Mouse (Mus musculus): ENCODE measurements at regions not wholly inside any gene's neighbourhood (a gene's known extent, or its start where the extent isn't known, plus 50 kb on each side); places are given as distances from the start of the nearest gene placed in this dataset.

DNA sequence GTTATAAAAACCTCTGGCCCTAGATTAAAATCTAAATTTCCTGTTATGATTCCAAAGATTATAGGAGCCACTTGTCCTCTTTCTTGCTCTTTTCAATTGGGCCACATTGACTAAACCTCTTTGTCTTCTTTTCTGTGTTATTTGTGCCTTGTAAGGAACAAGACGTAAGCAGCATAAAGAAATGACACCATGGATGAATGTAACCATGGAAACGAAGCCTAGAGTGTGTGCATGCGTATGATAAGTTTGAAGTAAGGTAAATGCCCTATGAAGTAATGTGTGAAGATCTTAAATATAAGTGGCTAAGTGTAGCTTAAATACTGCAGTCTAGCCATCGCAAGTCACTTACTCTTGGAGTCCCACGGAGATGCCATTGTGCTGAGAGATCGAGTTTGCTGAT lies 177.4 kb upstream of the Slc7a14 start:
- H3K9ac ChIP-seq (replicated peaks) = no peak overlapping the region
- H3K27me3 ChIP-seq (ENCODE audit: control insufficient read depth, insufficient read depth, low read length) = no peaks in the 10 kb centered on the region
- DNase-seq (ENCODE audit: low read depth in 3 of 3, low spot score in 3 of 3) (no peak), ATAC-seq (ENCODE audit: insufficient read depth) (no peak)
- H3K27ac ChIP-seq = no peak overlapping the region
- no peaks in the 10 kb centered on the region for H3K36me3 ChIP-seq (replicated peaks; ENCODE audit: control insufficient read depth, insufficient read depth, low read depth)
- no peaks in the 10 kb centered on the region for H3K4me1 ChIP-seq (replicated peaks; ENCODE audit: control insufficient read depth in 2 of 2, insufficient read depth in 2 of 2, low read length in 1 of 2)
- TF ChIP-seq CTCF (IDR thresholded peaks at IDR 0.05; ENCODE audit: low read depth) = no peak
- no peak for TF ChIP-seq EP300 (IDR thresholded peaks at IDR 0.05; ENCODE audit: low read depth)
- H3K4me3 ChIP-seq (ENCODE audit: insufficient read depth in 1 of 2, low read depth in 2 of 2, low read length in 2 of 2) = no peak overlapping the region
- H3K4me2 ChIP-seq (ENCODE audit: low read depth) = no peak overlapping the region
- H3K9me3 ChIP-seq (ENCODE audit: control insufficient read depth, low read length) = no peaks in the 10 kb centered on the region
- 61% methylated on average over 6 of the region's 6 CpGs for WGBS (ENCODE audit: insufficient replicate concordance)

DNA sequence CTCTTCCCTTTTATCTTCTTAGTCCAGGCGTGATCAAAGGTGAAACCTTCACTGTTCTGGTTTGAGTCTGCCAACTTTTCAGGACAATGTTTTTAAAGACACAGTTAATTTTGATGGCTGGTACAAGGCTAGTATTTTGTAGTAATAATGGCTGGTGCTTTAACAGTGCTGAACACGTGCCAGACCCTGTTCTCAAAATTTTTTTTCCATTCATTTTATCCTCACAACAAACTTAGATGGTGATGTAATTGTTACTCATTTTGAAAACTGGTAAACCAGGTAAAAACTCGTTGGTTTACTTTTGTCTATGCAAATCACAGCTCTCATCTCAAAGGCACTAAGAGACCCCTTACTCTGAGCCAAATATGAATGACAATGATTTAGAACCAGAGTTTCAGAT lies 171.8 kb upstream of the Slc7a14 start:
- DNase-seq (ENCODE audit: low read depth in 3 of 3, low spot score in 3 of 3) (no peak), ATAC-seq (ENCODE audit: insufficient read depth) (no peak)
- Histone ChIP-seq H3K9ac (replicated peaks) (no peak overlapping the region), H3K4me2 (ENCODE audit: low read depth) (no peak overlapping the region), H3K9me3 (ENCODE audit: control insufficient read depth, low read length) (no peaks in the 10 kb centered on the region), H3K27me3 (ENCODE audit: control insufficient read depth, insufficient read depth, low read length) (no peaks in the 10 kb centered on the region), H3K4me3 (ENCODE audit: insufficient read depth in 1 of 2, low read depth in 2 of 2, low read length in 2 of 2) (no peak overlapping the region), H3K36me3 (replicated peaks; ENCODE audit: control insufficient read depth, insufficient read depth, low read depth) (no peaks in the 10 kb centered on the region), H3K4me1 (replicated peaks; ENCODE audit: control insufficient read depth in 2 of 2, insufficient read depth in 2 of 2, low read length in 1 of 2) (no peaks in the 10 kb centered on the region), H3K27ac (no peak overlapping the region)
- 28% methylated on average over 3 of the region's 3 CpGs for WGBS (ENCODE audit: insufficient replicate concordance)
- TF ChIP-seq EP300 (IDR thresholded peaks at IDR 0.05; ENCODE audit: low read depth) = no peak
- TF ChIP-seq CTCF (IDR thresholded peaks at IDR 0.05; ENCODE audit: low read depth) = no peak

DNA sequence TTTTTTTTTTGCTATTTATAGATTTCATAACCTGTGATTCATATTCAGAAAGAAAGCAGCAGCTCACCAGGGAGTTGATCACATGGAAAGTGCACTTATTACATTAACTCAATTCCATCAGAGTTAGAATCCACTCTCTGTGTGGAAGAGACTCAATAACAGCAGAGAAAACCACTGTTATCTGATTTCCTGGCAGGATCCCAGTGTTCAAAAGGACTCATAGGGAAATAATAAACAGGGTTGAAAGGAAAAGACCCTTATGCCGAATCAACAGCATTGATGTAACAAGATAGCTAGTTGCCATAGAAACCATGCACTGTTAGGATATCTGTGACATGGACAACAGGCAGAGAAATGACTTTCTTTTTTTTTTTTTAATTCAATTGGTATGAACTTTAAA lies 157.7 kb upstream of the Slc7a14 start:
- WGBS (ENCODE audit: insufficient replicate concordance) = 23% methylated on average over 1 of the region's 1 CpGs

DNA sequence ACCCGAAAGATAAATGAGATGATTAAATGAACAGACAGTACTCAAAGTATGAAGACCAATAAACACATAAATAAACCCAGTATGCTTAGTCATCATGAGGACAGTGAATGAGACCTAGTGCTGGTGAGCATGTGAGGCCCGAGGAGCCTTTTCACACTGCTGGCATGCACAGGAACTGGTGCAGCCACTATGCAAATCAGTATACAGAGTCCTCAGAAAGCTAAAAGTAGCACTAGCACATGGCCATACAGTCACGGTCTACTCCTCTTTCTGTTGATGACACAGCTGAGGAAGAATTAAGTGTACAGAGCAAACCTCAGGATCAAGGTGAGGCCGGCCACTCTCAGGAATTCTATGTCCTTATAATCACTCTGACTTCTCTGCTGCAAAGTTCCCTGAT lies 154.1 kb upstream of the Slc7a14 start:
- no peak for DNase-seq (ENCODE audit: low read depth in 3 of 3, low spot score in 3 of 3)
- no peaks in the 10 kb centered on the region for H3K9me3 ChIP-seq (ENCODE audit: control insufficient read depth, low read length)
- TF ChIP-seq EP300 (IDR thresholded peaks at IDR 0.05; ENCODE audit: low read depth) = no peak
- TF ChIP-seq CTCF (IDR thresholded peaks at IDR 0.05; ENCODE audit: low read depth) = no peak
- no peaks in the 10 kb centered on the region for H3K27me3 ChIP-seq (ENCODE audit: control insufficient read depth, insufficient read depth, low read length)
- H3K4me3 ChIP-seq (ENCODE audit: insufficient read depth in 1 of 2, low read depth in 2 of 2, low read length in 2 of 2) = no peak overlapping the region
- H3K27ac ChIP-seq = no peak overlapping the region
- no peaks in the 10 kb centered on the region for H3K4me1 ChIP-seq (replicated peaks; ENCODE audit: control insufficient read depth in 2 of 2, insufficient read depth in 2 of 2, low read length in 1 of 2)
- no peak for ATAC-seq (ENCODE audit: insufficient read depth)
- no peak overlapping the region for H3K4me2 ChIP-seq (ENCODE audit: low read depth)
- H3K36me3 ChIP-seq (replicated peaks; ENCODE audit: control insufficient read depth, insufficient read depth, low read depth) = no peaks in the 10 kb centered on the region
- WGBS (ENCODE audit: insufficient replicate concordance) = 54% methylated on average over 4 of the region's 4 CpGs
- H3K9ac ChIP-seq (replicated peaks) = no peak overlapping the region

More for the DNA sequence above, 157.7 kb upstream of the Slc7a14 start:
- H3K4me2 ChIP-seq (ENCODE audit: low read depth) = no peak overlapping the region
- no peak overlapping the region for H3K4me3 ChIP-seq (ENCODE audit: insufficient read depth in 1 of 2, low read depth in 2 of 2, low read length in 2 of 2)
- ATAC-seq (ENCODE audit: insufficient read depth) (no peak), DNase-seq (ENCODE audit: low read depth in 3 of 3, low spot score in 3 of 3) (no peak)
- H3K36me3 ChIP-seq (replicated peaks; ENCODE audit: control insufficient read depth, insufficient read depth, low read depth) = no peaks in the 10 kb centered on the region
- no peaks in the 10 kb centered on the region for H3K4me1 ChIP-seq (replicated peaks; ENCODE audit: control insufficient read depth in 2 of 2, insufficient read depth in 2 of 2, low read length in 1 of 2)
- TF ChIP-seq EP300 (IDR thresholded peaks at IDR 0.05; ENCODE audit: low read depth) (no peak), CTCF (IDR thresholded peaks at IDR 0.05; ENCODE audit: low read depth) (no peak)
- H3K9me3 ChIP-seq (ENCODE audit: control insufficient read depth, low read length) = no peaks in the 10 kb centered on the region
- H3K9ac ChIP-seq (replicated peaks) = no peak overlapping the region
- H3K27ac ChIP-seq = no peak overlapping the region
- H3K27me3 ChIP-seq (ENCODE audit: control insufficient read depth, insufficient read depth, low read length) = no peaks in the 10 kb centered on the region

DNA sequence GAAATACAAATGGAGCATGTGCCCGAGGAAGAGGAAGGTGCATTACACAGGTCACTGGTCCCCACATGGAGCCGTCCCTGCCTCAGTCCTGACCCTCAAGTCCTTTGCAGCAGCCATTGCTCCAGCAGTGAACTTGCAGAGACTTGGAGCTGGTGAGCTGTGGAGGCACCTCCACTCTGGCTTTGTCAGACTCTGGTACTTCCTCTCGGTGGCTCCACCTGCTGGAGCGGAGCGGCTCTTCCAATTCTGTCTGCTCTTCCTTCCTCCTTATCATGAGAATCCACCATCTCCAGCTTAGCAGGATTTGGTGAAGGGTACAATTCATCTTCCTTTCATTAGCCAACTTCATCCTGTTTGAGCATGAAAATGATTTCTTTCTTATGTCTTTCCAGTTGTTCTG lies 149.3 kb upstream of the Slc7a14 start:
- no peak overlapping the region for H3K9ac ChIP-seq (replicated peaks)
- no peak for DNase-seq (ENCODE audit: low read depth in 3 of 3, low spot score in 3 of 3)
- 36% methylated on average over 5 of the region's 5 CpGs for WGBS (ENCODE audit: insufficient replicate concordance)

More for the DNA sequence above, 149.3 kb upstream of the Slc7a14 start:
- H3K27ac ChIP-seq = no peak overlapping the region
- H3K4me2 ChIP-seq (ENCODE audit: low read depth) = no peak overlapping the region
- no peaks in the 10 kb centered on the region for H3K27me3 ChIP-seq (ENCODE audit: control insufficient read depth, insufficient read depth, low read length)
- H3K4me1 ChIP-seq (replicated peaks; ENCODE audit: control insufficient read depth in 2 of 2, insufficient read depth in 2 of 2, low read length in 1 of 2) = no peaks in the 10 kb centered on the region
- no peaks in the 10 kb centered on the region for H3K36me3 ChIP-seq (replicated peaks; ENCODE audit: control insufficient read depth, insufficient read depth, low read depth)
- ATAC-seq (ENCODE audit: insufficient read depth) = no peak
- no peaks in the 10 kb centered on the region for H3K9me3 ChIP-seq (ENCODE audit: control insufficient read depth, low read length)
- no peak overlapping the region for H3K4me3 ChIP-seq (ENCODE audit: insufficient read depth in 1 of 2, low read depth in 2 of 2, low read length in 2 of 2)
- TF ChIP-seq EP300 (IDR thresholded peaks at IDR 0.05; ENCODE audit: low read depth) (no peak), CTCF (IDR thresholded peaks at IDR 0.05; ENCODE audit: low read depth) (peak; percentile 57)

Measured in liver, embryonic 14.5 days (tissue).